Mouse (Mus musculus): ENCODE measurements around the gene Gal3st1. TPM values are rescaled to one million over a fixed set of nuclear protein-coding genes. Genes with fewer than 3 reads are reported as not detected.

Gene Gal3st1
- polyA plus RNA-seq, 1 experiment from 2014 or later, result 17.4 TPM

DNA sequence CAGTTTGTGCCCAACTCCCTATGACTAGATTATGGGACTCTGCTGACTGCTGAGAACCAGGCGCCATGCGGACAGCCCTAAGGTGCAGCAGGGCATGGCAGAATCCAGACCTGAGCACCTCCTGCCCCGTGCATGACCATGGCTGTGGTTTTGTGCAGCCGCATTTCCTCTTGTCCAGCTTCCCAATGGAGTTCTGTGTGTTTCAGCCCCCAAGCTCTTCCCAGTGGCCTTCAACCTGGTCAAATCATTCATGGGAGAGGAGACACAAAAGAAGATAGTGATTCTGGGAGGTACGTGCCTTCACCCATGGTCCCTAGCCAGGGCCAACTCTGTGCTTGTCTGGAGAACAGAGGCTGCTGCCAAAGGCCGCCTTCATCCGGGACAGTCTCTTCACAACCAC, 59.6 kb downstream of the Gal3st1 start:
- DNase-seq (ENCODE audit: low spot score), result no peak
- ATAC-seq (replicated peaks; ENCODE audit: low FRiP score, low TSS enrichment, low read depth), result no peak
- Histone ChIP-seq H3K4me3 (ENCODE audit: low read depth, low read length) (no peak overlapping the region), H3K4me2 (ENCODE audit: low read length) (no peak overlapping the region), H3K4me1 (replicated peaks; ENCODE audit: control insufficient read depth, insufficient read depth, low read length) (no peaks in the 10 kb centered on the region), H3K36me3 (ENCODE audit: control insufficient read depth, insufficient read depth, low read length) (no peaks in the 10 kb centered on the region), H3K9me3 (ENCODE audit: control insufficient read depth, low read length) (no peaks in the 10 kb centered on the region), H3K9ac (ENCODE audit: low read length) (no peak overlapping the region), H3K27me3 (replicated peaks; ENCODE audit: control insufficient read depth, insufficient read depth, low read length) (no peaks in the 10 kb centered on the region), H3K27ac (ENCODE audit: low read depth) (no peak overlapping the region)
- WGBS, result 89% methylated on average over 7 of the region's 7 CpGs

DNA sequence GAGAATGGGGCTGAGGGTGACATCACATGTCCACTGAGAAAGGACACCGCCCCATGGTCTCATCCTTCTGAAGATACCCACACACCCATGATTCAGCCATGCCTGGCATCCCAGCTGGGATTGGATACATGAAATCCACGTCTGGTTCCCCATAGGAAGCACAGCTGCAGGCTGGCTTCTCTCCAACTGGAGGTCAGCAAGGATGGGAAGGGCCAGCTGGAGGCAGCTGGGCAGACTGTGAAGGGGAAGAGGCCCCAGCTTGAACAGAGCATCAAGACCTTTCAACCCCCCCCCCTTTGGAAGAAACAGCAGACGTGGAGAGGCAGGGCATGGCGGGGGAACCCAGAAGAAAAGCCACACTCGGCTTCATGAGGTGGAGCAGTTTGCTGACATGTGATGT, 63.1 kb downstream of the Gal3st1 start:
- DNase-seq (ENCODE audit: low spot score), result no peak
- H3K36me3 ChIP-seq (ENCODE audit: control insufficient read depth, insufficient read depth, low read length), result no peaks in the 10 kb centered on the region
- H3K4me2 ChIP-seq (ENCODE audit: low read length), result no peak overlapping the region
- no peak overlapping the region for H3K9ac ChIP-seq (ENCODE audit: low read length)
- no peak for ATAC-seq (replicated peaks; ENCODE audit: low FRiP score, low TSS enrichment, low read depth)
- H3K4me1 ChIP-seq (replicated peaks; ENCODE audit: control insufficient read depth, insufficient read depth, low read length), result no peaks in the 10 kb centered on the region
- H3K27me3 ChIP-seq (replicated peaks; ENCODE audit: control insufficient read depth, insufficient read depth, low read length), result no peaks in the 10 kb centered on the region
- no peak overlapping the region for H3K27ac ChIP-seq (ENCODE audit: low read depth)
- 50% methylated on average over 5 of the region's 5 CpGs for WGBS
- no peak overlapping the region for H3K4me3 ChIP-seq (ENCODE audit: low read depth, low read length)
- H3K9me3 ChIP-seq (ENCODE audit: control insufficient read depth, low read length), result 0 out of 2 replicates have a peak, but pooled peaks cover 3% of the 10 kb centered on the region

DNA sequence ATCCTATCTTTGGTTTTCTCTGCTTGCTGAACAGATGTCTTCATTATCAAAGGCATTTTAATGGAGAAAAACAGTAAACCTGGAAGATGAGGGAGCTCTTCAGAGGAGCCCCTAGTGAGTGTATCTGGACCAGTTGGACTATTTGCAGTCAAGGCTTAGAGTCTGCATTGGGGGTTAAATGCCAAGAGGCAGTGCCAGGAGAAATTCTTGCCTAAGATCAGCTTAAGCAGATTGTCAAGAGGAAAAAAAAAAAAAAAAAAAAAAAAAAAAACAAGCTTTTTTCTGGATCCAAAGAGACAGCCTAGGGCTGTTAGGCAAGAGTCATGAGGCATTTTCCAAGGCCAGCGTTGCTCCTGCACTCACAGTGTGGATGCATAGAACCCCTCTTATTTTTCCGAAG, 64.3 kb downstream of the Gal3st1 start:
- no peak overlapping the region for H3K27ac ChIP-seq (ENCODE audit: low read depth)
- DNase-seq (ENCODE audit: low spot score) (no peak), ATAC-seq (replicated peaks; ENCODE audit: low FRiP score, low TSS enrichment, low read depth) (no peak)
- 86% methylated on average over 2 of the region's 2 CpGs for WGBS
- H3K4me3 ChIP-seq (ENCODE audit: low read depth, low read length), result no peak overlapping the region
- no peaks in the 10 kb centered on the region for H3K27me3 ChIP-seq (replicated peaks; ENCODE audit: control insufficient read depth, insufficient read depth, low read length)
- no peaks in the 10 kb centered on the region for H3K36me3 ChIP-seq (ENCODE audit: control insufficient read depth, insufficient read depth, low read length)
- H3K4me1 ChIP-seq (replicated peaks; ENCODE audit: control insufficient read depth, insufficient read depth, low read length), result no peaks in the 10 kb centered on the region
- H3K9me3 ChIP-seq (ENCODE audit: control insufficient read depth, low read length), result 0 out of 2 replicates have a peak, but pooled peaks cover 3% of the 10 kb centered on the region
- H3K4me2 ChIP-seq (ENCODE audit: low read length), result no peak overlapping the region
- H3K9ac ChIP-seq (ENCODE audit: low read length), result no peak overlapping the region

DNA sequence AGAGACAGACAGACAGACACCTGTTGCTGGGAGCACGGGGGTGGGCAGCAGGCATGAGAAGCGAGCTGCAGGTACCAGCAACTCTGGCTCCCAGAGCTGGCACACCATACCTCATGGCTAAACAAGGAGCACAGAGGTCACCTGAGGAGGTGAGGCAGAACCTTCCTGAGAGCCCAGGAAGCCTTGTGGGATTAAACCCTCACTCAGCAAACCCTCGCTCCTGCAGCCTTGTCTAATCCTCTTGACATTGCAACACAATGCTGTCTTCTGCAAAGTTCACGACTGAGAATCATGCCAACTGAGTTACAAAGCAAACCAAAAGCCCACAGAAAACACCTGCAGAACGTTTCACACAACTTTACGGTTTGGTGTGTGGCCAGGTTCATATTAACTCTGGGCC, 65.0 kb downstream of the Gal3st1 start:
- no peak overlapping the region for H3K4me3 ChIP-seq (ENCODE audit: low read depth, low read length)

More for the DNA sequence above, 65.0 kb downstream of the Gal3st1 start:
- H3K27ac ChIP-seq (ENCODE audit: low read depth), result no peak overlapping the region
- no peaks in the 10 kb centered on the region for H3K27me3 ChIP-seq (replicated peaks; ENCODE audit: control insufficient read depth, insufficient read depth, low read length)
- no peaks in the 10 kb centered on the region for H3K4me1 ChIP-seq (replicated peaks; ENCODE audit: control insufficient read depth, insufficient read depth, low read length)
- H3K9me3 ChIP-seq (ENCODE audit: control insufficient read depth, low read length), result 0 out of 2 replicates have a peak, but pooled peaks cover 3% of the 10 kb centered on the region
- H3K4me2 ChIP-seq (ENCODE audit: low read length), result no peak overlapping the region
- WGBS, result 84% methylated on average over 6 of the region's 6 CpGs
- ATAC-seq (replicated peaks; ENCODE audit: low FRiP score, low TSS enrichment, low read depth) (no peak), DNase-seq (ENCODE audit: low spot score) (no peak)
- H3K36me3 ChIP-seq (ENCODE audit: control insufficient read depth, insufficient read depth, low read length), result no peaks in the 10 kb centered on the region
- H3K9ac ChIP-seq (ENCODE audit: low read length), result no peak overlapping the region

Other genes with a start within 250 kb of the Gal3st1 start
- 0.44 and 0.51 TPM in 2 replicates for gene Osbp2, start 119.7 kb upstream of the Gal3st1 start, polyA plus RNA-seq (2014; fragmentation: Nextera tagmentation; extraction: Ambion mirVana)
- 0.07 and 0.11 TPM in 2 replicates for gene 4921536K21Rik, start 88.5 kb upstream of the Gal3st1 start, polyA plus RNA-seq (2014; fragmentation: Nextera tagmentation; extraction: Ambion mirVana)
- 8.3 and 8.7 TPM in 2 replicates for gene Dusp18, start 88.4 kb upstream of the Gal3st1 start, polyA plus RNA-seq (2014; fragmentation: Nextera tagmentation; extraction: Ambion mirVana)
- 2.3 and 2.5 TPM in 2 replicates for gene Slc35e4, start 69.0 kb upstream of the Gal3st1 start, polyA plus RNA-seq (2014; fragmentation: Nextera tagmentation; extraction: Ambion mirVana)
- 37.9 and 39.0 TPM in 2 replicates for gene Tcn2, start 51.5 kb upstream of the Gal3st1 start, polyA plus RNA-seq (2014; fragmentation: Nextera tagmentation; extraction: Ambion mirVana)
- gene Pes1, start 19.7 kb upstream of the Gal3st1 start, polyA plus RNA-seq (2014; fragmentation: Nextera tagmentation; extraction: Ambion mirVana), result 75.4 and 79.3 TPM in 2 replicates
- gene 4930556J24Rik, start 6.9 kb upstream of the Gal3st1 start, polyA plus RNA-seq (2014; fragmentation: Nextera tagmentation; extraction: Ambion mirVana), result 0.15 TPM in 1 of 2 replicates, not detected in the other
- gene Sec14l4, start 47.8 kb downstream of the Gal3st1 start, polyA plus RNA-seq (2014; fragmentation: Nextera tagmentation; extraction: Ambion mirVana), result 0.05 and 0.38 TPM in 2 replicates
- not detected in 2 replicates for gene Sec14l3, start 81.2 kb downstream of the Gal3st1 start, polyA plus RNA-seq (2014; fragmentation: Nextera tagmentation; extraction: Ambion mirVana)
- gene Mtfp1, start 111.8 kb downstream of the Gal3st1 start, polyA plus RNA-seq (2014; fragmentation: Nextera tagmentation; extraction: Ambion mirVana), result 22.5 and 25.2 TPM in 2 replicates
- gene Sec14l2, start 139.8 kb downstream of the Gal3st1 start, polyA plus RNA-seq (2014; fragmentation: Nextera tagmentation; extraction: Ambion mirVana), result 0.84 and 1.1 TPM in 2 replicates
- gene Rnf215, start 151.6 kb downstream of the Gal3st1 start, polyA plus RNA-seq (2014; fragmentation: Nextera tagmentation; extraction: Ambion mirVana), result 24.9 and 27.7 TPM in 2 replicates
- gene Ccdc157, start 176.7 kb downstream of the Gal3st1 start, polyA plus RNA-seq (2014; fragmentation: Nextera tagmentation; extraction: Ambion mirVana), result 3.0 and 4.7 TPM in 2 replicates
- 59.5 and 61.3 TPM in 2 replicates for gene Sf3a1, start 176.7 kb downstream of the Gal3st1 start, polyA plus RNA-seq (2014; fragmentation: Nextera tagmentation; extraction: Ambion mirVana)
- 18.1 and 20.1 TPM in 2 replicates for gene Tbc1d10a, start 203.2 kb downstream of the Gal3st1 start, polyA plus RNA-seq (2014; fragmentation: Nextera tagmentation; extraction: Ambion mirVana)
- gene Castor1, start 234.6 kb downstream of the Gal3st1 start, polyA plus RNA-seq (2014; fragmentation: Nextera tagmentation; extraction: Ambion mirVana), result 1.3 and 2.0 TPM in 2 replicates

Data from intestine, embryonic 14.5 days (tissue).